Mouse (Mus musculus): ENCODE measurements around the gene Grhpr.
"Not testable (repeated sequence)": the region's sequence is repeated elsewhere in the genome, so short reads cannot be mapped to it uniquely, and the experiment has no call there.

Gene Grhpr

GRCm38 (mm10) chr4:44973871-44974270 is 7.3 kb upstream of the Grhpr start:
- no peak for DNase-seq (ENCODE audit: low spot score in 2 of 2)

GRCm38 (mm10) chr4:44974331-44974730 is 6.9 kb upstream of the Grhpr start:
- no peak for DNase-seq (ENCODE audit: low spot score in 2 of 2)

DNA sequence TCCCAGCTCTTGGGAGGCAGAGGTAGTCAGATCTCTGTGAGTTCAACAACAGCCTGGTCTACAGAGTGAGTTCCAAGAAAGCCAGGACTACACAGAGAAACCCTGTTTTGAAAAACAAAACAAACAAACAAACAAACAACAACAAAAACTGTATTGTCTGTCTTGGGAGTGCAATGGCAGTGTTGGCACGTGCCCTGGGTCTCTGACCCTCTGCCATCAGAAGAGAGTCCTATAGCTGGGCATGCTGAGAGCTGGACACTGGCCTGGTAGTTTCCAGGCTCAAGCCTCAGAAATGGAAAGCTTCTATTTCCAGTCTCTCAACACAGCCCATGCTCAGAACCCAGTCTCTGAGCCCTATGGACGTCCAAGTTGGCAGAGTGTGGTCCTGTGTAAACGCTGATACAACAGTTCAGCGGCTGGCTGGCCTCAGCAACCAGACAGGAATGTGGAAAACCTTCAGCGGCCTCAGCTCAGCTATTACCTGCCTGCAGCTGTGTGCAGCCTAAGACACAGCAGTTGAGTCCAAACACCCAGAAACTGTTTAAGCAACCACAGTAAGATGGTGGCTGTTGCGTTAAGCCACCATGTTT is 5.1 kb upstream of the Grhpr start:
- DNase-seq (ENCODE audit: low spot score in 2 of 2) = no peak

DNA sequence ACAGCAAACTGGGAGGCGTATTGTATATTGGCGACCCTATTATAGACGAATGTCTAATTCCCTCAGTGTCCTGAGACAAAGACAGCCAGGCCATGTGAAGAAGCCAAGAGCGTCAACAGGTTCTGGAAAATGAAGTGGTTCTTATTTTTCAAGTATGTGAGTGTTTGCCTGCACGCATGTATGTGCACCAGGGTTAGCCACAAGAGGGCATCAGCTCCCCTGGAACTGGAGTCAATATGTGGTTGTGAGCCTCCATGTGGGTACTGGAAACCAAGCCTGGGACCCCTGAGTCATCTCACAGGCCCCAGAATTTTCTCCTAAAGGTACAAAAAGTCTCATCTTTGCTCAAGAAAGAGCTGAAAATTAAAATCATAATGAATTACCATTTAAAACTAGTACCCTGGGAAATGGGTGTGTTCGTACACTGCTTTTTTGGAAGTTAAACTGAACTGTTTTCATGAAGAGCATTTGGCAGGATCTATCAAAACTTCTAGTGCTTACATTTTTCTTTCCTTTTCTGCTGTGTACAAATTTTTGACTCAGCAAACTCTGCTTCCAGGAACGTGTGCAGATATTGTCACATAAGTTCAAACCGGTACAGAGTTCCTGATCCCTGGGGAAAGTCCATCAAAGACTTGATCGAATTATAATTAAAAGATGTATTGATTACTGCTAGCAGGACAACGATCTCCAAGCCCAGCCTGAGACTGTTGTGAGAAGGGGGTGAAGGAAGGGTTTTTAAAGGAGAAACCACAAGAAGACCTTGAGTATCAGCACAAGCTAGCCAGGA is 4.1 kb upstream of the Grhpr start:
- no peak for DNase-seq (ENCODE audit: low spot score in 2 of 2)

DNA sequence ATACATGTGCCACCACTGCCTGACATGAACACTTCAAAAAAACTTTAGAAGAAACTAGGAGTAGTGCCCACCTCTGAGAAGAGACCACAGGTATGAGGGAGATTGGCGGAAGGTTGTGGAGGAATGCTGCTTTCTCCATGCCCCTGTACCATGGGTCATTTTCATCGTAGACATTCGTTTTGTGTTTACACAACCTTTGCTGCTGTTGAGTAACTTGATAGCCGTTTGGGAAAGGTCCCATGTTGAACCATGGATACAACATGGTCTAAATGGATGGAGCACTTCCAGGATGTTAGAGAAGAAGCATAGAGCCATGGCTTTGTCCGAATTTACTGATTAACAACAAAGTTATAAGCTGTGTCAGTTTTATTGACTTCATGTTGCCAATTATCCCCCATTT is 3.0 kb upstream of the Grhpr start:
- no peak for DNase-seq (ENCODE audit: low spot score in 2 of 2)

DNA sequence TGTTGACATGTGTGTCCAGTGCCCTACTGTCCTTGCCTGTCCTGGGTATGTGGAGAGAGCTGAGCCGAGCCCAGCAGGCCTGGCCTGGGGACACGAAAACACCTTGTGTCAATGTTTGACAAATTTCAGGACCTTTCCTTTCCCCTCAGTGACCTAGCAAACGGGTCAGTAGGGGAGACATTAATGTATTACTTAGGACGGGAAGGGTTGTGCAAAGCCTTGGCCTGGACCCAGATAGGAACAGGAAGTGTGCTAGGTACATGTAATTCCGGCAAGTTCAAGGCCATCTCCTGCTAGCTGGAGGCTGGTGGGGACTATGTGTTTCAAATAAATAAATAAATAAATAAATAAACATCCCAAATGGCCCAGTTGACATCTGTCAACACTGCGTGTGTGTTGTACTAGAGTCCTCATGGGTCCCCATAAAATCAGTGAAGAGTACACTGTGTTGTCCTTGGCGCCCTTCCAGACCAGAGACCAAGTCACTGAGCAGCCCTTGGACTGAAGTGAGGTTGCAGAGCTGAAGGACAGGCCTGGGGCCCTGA is 1.3 kb upstream of the Grhpr start:
- DNase-seq (ENCODE audit: low spot score in 2 of 2) = no peak

- no peak for DNase-seq (ENCODE audit: low spot score in 2 of 2)
Observed at GRCm38 (mm10) chr4:44981974-44982287, 736 bp downstream of the Grhpr start.

GRCm38 (mm10) chr4:44982440-44983130 is 1.4 kb downstream of the Grhpr start:
- no peak for DNase-seq (ENCODE audit: low spot score in 2 of 2)

- no peak for DNase-seq (ENCODE audit: low spot score in 2 of 2)
Observed at GRCm38 (mm10) chr4:44983131-44983740, 2.0 kb downstream of the Grhpr start.

DNA sequence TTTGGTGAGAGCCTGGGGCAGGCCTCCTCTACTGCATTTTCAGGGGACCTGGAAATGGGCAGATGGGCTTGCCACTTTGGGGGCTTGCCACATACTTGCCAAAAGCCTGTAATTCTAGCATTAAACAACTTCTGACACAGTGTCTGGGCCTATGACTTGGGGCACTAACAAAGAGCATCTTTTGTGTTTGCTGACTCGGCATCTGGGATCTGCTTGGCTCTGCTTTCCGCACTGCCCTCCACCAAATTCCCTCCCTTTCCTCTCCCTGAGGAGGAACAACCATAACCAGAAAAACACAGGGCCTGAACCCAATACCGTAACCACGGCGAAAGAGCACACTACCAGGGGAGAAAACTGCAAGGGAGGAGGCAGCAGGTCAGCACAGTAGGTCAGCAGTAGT is 9.4 kb downstream of the Grhpr start:
- no peak for DNase-seq (ENCODE audit: low spot score in 2 of 2)

DNA sequence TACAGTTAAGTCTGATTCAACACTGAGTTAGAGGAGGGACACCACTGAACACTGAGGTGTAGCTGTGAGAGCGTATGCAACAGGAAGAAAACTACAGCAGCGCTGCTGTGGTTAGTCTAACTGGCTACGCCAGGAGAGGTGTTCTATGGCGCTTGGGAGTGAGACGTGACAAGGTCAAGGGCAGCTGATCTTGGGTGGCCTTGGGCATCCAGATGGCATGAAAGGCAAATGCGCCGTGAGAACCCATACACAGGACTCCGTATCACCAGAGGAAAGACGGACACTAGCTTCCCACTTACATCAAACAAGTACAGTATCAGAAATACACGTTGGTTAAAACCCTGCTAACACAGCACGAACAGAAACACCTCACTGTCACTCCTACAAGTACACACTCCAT is 11.1 kb downstream of the Grhpr start:
- DNase-seq (ENCODE audit: low spot score in 2 of 2) = not testable (repeated sequence)

DNA sequence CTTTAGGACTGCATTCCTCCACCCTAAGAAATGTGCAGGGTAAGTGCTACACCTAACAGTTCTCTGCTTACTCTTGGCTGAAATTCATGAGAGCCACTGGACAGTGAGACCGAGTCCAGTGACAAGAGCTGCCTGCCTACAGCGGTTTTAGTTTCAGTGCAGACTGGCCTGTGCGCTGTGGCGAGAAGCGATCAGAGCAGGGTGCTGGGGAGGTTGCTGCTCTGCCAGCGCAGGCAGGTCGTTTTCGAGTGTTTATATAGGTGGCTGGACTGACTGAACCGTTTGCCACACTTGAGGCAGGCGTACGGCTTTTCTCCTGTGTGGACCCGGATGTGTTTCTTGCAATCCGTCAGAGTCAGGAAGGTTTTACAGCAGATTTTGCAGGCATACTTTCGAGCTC is 12.0 kb downstream of the Grhpr start:
- not testable (repeated sequence) for DNase-seq (ENCODE audit: low spot score in 2 of 2)

GRCm38 (mm10) chr4:44993847-44994246 is 12.7 kb downstream of the Grhpr start:
- no peak for DNase-seq (ENCODE audit: low spot score in 2 of 2)

GRCm38 (mm10) chr4:44994776-44995175 is 13.6 kb downstream of the Grhpr start:
- DNase-seq (ENCODE audit: low spot score in 2 of 2) = no peak

DNA sequence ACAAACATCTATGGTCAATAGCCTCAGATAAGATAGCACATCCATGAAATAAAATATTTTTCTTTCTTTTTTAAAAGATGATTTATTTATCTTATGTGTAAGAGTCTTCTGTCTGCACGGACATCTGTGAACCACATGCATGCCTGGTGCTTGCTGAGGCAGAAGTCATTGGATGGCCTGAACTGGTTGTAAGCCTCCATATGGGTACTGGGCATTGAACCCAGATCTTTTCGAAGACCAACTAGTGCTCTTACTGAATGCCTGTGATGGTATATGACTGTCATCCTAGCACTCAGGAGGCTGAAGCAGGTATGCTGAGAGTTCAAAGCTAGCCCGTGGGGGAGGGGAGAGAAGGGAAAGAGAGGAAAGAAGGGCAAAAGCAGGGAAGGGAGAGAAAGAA is 16.9 kb downstream of the Grhpr start:
- DNase-seq (ENCODE audit: low spot score in 2 of 2) = no peak

DNA sequence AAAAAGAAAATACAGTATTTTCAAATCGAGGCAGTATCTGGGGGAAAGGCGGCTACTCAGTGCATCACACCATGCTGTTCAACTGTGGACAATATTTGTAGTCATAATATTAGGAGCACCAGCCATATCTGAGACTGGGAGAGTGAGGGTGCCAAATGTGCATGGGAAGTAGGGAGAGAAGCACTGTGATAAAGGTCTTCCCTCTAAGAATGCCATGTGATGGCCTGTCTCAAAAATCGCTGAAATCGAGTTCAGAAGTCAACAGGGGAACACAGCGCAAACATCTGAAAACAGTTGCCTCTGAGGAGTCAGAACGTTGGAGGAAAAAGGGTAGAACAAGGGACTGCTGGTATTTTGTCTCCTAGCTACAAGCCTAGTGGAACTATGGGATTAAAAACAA is 18.8 kb downstream of the Grhpr start:
- DNase-seq (ENCODE audit: low spot score in 2 of 2) = no peak

DNA sequence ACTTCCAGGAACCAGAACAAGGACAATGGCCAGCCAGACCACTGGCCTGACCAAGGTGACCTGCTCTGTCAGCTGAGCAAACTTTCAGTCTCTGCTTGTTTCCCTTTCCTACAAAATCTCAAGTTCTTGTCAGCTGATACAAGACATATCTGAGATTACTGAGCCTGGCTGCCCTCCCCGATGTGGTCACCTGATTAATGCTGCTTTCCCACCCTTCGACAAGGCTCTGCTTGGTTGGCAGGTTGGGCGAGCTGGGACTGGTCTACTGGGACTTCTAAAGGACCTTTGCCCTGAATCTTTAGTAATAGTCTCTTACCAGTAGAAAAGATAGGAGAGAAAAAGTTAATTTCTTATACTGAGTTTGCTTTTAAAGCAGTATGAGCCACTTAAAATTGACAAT is 24.3 kb downstream of the Grhpr start:
- DNase-seq (ENCODE audit: low spot score in 2 of 2) = no peak

GRCm38 (mm10) chr4:45010806-45011415 is 29.7 kb downstream of the Grhpr start:
- no peak for DNase-seq (ENCODE audit: low spot score in 2 of 2)

DNA sequence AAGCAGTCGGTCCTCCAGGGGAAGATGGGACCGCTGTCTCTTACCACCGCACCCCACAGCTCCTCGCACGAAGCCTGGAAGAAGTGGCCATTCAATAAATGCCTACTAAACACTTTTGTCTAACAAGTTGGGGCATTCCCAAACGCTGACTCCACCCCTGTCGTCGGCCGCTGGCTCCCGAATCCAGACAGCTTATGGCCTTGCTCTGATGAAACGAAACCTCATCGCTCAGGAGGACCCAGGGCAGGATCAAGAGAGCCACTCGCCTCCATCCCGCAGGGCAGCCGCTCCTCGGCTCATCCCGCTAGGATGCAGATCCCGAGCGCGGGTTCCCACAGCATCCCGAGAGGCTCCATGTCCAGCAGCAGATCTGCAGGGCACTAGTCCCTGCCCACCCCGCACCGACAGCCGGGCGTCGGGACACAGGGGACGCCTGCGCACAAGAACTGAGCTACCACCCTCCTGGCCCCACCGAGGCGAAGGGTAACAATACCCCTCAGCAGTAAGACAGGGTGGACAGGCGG is 30.4 kb downstream of the Grhpr start:
- DNase-seq (ENCODE audit: low spot score in 2 of 2) = no peak

DNA sequence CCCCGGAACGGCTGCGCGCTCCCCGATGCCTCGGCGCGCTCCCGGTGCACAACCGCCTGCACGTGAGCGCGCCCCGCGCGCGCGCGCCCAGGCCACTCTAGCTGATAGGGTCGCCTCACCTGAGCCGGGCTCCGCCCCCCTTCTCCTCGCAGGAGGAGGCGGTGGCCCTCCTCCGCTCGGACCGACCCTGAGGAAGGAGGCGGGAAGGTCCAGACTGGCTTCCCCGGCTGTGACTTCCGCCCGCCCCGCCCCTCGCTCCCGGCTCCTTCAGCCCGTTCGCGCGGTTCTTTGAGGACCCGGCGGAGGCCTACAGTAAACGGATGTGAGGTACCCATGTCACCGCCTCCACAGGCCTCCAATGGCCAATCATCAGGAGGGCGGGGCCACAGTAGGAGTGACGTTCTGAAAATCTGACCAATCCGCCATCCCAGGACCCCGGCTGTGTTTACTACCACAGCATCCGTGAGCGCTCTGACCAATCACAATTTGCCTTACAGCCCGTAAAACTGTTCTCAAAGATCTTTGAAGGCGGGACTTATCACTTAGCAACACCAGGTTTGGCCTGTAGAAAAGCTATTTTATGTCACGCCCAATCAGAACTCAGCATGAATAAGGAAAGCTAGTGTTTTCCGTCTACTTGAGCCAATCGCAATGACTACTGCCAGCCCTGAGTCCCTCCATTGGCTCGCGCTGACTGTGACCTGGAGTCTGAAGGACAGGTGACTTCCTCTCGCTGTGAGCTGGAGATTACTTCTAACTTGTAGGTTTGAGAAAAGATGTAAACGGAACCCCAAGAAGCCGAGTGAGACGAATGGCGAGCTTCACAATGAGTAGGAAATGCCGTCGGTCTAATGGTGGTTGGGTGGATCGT is 31.1 kb downstream of the Grhpr start, which contains the start of gene Zbtb5:
Zbtb5 (minus strand) TSS at position 308 of the 871 bp plus-strand sequence.
- DNase-seq (ENCODE audit: low spot score in 2 of 2) = peak; percentile 99 to 100

- no peak for DNase-seq (ENCODE audit: low spot score in 2 of 2)
Observed at GRCm38 (mm10) chr4:45013031-45013431, 31.8 kb downstream of the Grhpr start.

Measured in frontal cortex, postnatal 36 days (tissue).